Mouse (Mus musculus): ENCODE data around the gene Cyp2b19.
"Not testable (repeated sequence)": the region's sequence is repeated elsewhere in the genome, so short reads cannot be mapped to it uniquely, and the experiment has no call there.

The Cyp2b19 gene

DNA sequence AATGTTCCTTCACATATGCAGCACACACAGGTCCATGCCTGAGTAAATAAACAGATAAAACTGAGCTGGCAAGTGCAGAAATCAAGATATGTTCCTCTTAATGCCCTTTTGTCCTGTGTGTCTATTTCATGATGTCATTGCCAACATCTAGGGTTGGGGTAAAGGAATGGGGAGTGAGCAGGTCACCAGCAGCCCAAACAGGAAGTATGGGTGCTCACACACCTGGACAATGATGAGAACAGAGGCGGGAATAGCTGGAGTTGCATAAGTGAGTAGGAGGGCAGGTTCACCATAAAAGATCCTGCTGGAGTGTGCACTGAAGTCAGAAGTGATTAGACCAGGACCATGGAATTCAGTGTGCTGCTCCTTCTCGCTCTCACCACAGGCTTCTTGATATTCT, at the start of gene Cyp2b19:
TSS of gene Cyp2b19 (plus strand) at position 301 of the 400 bp plus-strand sequence.
- no peak for DNase-seq

DNA sequence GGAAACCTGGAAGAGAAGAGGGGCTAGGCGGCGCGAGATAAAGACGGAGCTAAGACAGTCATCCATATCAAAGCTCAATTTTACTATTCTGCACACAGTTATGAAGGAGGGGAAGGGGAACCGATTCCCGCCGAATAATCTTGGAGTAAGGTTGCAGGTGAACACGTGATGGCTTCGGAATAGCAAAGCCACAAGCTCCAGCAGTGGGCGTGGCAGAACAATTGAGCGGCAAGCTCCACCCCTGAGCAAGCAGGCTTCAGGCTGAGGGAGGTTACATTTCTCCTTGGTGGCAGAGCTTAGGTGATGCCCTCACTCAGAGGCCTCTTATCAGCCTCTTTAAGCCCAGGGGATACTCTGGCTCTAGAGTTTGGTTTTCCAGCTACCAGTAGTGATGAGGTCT, 45.9 kb upstream of the Cyp2b19 start:
- DNase-seq = no peak

DNA sequence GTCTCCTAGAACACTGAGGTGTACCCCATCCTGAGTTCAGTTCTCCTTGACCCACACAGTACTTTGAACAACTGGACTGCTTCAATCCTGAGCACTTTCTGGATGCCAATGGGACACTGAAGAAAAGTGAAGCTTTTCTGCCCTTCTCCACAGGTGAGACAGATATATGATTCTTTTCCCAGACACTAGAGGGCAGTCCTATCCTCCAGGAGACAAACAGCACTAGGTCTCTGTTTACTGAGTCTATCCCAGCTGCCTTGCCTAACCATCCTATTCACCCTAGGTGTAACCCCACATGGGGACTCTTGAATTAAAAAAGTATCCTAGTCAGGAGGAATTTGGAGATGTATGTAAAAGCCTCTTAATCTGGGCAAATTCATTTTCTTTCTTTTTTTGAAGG, 18.0 kb upstream of the Cyp2b19 start:
- DNase-seq = no peak

DNA sequence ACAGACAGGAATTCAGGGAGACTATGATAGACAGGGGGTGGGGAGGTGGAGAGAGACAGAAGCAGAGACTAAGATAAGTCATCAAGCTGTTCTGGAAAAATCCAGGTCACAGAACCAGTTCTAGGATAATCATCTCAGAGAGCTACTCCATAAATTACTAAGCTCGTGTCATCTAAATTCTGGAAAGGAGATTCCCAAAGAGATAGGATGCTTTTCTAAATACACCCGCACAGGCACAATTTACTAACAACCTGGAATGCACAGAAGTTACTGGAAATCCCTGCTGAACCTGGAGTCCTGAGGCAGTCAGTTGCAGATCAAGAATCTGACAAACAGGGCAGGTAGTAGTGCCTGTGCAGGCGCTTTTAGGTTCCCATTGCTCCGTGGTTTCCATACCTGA, 13.0 kb upstream of the Cyp2b19 start:
- no peak for DNase-seq

DNA sequence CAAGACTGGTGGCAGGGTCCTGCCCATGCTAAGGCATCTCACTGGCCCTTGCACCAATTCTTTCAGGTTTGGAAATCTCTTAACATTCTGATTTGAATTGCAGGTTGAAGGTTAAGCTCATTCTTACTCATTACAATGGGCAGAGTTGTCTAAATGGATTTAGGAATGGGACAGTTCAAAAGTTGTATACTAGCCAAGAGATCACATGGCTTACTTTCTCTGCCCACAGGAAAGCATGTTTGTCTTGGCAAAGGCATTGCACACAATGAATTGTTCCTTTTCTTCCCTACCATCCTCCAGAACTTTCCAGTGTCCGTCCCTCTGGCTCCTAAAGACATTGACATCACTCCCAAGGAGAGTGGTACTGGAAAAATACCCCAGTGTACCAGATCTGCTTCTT, 11.5 kb upstream of the Cyp2b19 start:
- no peak for DNase-seq

DNA sequence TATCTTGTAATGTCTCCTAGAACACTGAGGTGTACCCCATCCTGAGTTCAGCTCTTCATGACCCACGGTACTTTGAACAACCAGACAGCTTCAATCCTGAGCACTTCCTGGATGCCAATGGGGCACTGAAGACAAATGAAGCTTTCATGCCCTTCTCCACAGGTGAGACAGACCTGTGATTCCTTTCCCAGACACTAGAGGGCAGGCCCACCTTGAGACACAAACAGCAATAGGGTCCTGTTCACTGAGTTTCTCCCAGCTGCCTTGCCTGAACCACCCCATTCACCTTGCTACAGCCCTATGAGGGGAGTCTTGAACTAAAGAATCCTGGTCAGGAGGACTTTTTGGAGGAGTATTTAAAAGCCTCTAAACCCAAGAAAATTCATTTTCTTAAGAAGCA, 10.1 kb downstream of the Cyp2b19 start:
- DNase-seq = peak in 1 of 2 experiments; percentile 12

DNA sequence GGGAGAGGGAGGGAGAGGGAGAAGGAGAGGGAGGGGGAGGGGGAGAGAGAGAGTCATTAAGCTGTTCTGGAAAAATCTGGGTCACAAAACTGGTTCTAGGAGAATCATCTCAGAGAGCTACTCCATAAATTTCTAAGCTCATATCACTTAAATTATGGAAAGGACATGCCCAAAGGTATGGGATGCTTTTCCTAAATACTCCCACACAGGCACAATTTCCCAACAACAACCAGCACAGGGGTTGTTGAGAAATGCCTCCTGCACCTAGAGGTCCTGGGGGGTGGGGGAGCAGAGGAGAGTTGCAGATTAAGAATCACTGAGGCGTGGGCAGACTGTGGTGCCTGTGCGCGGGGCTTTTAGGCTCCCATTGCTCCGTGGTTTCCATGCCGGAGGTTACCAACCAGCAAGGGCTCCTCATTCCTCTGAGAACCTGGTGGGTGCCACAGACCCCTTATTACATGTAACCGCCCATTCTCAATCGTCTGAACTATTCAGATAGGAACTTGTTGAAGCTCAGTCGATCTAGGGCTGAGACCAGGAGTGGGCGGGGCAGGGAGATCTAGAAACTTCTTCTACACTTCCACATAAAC, 13.0 kb downstream of the Cyp2b19 start:
- no peak for DNase-seq

DNA sequence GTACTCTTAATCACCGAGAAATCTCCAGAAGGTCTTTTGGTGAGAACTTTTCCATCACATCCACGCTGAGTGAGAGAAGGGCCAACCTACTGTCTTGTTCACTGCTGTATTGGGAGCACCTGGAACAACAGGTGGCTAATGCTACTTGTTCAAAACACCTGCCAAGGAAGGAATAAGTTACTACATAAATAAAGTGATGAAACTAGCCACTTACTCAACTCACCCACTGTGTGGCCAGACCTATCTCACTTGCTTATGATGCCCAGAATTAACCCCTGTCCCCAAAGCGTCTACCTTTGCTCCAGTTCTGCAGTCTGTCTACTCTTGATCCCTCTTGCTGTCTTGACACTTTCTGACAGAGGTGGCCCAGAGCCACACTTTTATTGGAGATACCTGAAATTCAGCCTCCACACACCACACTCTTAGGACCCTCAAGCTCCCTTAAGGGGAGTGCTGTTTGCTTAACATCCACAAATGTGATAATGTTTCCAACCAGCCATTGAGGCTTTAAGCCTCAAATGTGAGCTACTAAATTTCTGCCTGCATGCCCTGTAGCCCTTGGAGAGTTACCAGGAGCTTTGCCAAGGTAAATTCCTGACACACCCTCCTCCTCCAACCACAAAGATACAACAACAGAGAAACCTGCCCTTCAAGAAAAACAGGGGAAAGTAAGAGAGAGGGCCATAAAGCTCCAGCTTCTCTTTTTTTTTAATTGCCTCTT, 16.1 kb downstream of the Cyp2b19 start:
- no peak for DNase-seq

DNA sequence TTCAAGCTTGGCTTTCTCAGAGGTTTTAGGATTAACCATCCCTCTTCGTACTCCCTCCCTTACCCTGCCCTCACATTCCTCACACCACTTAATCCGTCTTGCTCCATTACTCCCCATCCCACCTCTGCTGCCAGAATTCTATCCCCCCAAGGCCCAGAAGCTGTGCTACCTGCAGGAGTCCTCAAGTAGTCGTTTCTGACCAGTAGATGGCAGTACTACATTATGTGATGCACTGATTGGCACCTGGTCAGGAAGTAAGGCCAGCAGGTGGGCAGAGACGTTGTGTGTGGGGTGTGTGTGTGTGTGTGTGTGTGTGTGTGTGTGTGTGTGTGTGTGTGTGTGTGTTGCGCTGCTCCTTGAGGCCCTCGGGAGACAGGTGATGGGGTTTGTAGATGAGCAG, 18.9 kb downstream of the Cyp2b19 start:
- DNase-seq = no peak

DNA sequence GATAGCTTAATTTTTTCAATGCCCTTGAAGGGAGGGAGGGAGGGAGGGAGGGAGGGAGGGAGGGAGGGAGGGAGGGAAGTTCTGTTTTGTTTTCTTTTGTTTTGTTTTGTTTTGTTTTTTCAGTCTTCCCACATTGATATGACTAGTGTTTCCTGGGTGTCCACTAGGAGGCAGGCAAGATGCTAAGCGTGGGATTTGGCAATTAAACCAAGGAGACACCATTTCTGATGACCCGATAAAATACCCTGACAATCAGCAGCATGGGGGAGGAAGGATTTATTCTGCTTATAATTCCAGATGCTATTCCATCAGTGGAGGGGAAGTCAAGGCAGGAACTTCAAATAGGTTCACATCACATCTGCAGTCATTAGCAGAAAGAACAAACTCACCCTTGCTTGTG, 20.9 kb downstream of the Cyp2b19 start:
- DNase-seq = no peak

DNA sequence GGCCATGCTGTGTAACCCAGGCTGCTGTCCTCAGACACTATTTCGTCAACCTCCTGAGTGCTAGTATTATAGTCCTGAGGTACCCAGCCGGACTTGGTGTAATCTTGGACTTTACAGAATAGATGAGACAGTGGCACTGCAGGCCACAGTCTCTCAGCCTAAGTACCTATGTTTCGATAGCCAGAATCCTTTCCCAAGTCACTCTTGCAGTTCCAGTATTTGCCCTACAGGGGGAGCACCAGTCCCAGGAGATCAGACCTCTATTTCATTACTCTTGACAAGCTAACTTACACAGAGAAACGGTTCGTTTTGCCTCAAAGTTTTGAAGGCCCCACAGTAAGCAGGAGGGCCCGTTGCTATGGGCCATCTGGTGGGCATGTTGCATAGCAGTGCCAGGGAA, 21.5 kb downstream of the Cyp2b19 start:
- DNase-seq = peak in 1 of 2 experiments; percentile 13

DNA sequence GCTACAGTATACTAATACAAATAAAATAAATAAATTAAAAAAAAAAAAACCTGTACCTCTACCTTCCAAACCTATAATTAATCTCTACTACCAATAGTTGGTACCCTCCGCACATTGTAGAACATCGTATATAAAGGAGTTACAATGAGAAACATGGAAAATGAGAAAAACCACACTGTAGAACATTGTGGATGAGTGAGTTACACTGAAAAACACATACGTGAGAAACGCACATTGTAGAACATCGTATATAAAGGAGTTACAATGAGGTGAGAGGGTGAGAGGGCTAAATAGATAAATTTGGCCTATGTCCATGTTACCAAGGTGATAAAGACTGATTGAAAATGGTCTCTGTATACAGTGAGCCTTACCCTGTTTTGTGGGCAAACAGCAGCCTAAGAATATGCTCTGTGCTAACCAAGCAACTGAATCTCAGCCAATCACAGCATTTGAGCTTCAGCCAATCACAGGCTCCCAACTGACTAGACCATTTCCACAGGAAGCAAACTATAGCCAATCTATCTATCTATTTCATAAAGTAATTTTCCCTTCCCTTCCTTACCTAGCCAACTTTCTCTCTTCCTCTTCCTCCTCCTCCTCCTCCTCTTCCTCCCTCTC, 23.0 kb downstream of the Cyp2b19 start:
- DNase-seq = no peak

DNA sequence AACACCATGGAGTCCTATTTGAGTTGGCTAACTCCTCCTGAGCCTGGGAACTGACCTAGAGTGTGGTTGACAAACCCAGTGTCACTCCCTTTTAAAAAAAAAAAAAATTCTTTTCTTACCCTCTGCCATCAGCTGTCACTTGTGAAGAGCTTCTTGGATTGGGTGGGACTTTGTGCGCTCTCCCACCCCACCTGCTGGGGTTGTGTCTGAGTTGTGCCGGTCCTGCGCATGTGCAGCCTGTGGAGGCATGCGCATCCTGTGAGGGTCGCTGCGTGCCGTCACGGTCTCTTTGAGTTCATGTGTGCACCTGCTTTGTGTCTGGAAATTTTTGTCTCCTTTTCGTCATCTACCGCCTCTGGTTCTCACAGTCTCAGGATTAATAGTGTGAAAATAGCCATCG, 23.6 kb downstream of the Cyp2b19 start:
- no peak for DNase-seq

DNA sequence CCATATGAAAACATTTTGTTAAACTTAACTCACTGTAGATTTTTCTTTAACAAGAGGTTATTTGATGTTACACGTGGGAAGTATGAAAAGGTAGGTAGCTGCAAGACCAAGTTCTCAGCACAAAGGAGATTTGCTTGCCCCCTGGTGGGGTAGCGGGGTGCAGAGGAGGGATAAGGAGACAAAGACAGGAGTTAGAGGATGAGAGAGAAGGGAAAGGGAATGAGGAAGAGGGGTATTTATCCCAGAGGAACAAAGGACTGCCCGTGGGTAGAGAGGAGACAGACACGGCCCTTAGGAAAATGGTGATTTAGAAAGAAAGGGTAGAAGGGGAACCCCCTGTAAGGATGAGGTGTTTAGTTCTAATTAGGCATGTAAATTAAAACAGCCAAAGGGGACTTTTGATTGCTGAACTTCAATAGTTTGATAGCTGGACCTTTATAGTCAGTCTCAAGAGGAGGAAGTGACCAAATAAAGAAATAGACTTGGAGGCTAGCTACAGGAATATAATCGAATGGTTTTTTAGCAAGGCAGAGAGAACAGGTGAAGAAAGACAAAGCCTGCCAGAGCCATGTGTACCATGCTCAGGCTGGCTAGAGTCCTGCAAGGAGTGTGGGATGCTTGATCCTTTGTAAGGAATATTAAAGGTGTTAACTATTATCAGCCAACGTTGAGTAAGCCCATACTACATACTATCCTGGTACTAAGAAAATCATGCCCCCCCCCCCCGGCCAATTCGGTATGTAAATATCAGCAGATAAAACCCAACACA, 24.2 kb downstream of the Cyp2b19 start:
- no peak for DNase-seq

DNA sequence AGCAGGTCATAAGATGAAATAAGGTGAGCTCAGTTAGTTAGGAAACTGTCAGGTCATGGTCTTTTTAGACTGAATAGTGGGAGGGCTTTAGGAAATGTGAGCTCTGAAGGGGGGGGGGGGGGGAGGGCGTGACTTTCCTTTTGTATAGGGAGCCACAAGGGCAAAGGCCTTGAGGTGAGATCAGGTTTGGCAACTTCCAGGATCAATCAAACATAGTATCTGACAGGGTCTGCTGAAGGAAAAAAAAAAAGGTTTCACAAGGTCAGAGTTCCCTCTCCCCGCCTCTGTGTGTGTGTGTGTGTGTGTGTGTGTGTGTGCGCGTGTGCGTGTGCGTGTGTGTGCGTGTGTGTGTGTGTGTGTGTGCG, 24.8 kb downstream of the Cyp2b19 start:
- no peak for DNase-seq

DNA sequence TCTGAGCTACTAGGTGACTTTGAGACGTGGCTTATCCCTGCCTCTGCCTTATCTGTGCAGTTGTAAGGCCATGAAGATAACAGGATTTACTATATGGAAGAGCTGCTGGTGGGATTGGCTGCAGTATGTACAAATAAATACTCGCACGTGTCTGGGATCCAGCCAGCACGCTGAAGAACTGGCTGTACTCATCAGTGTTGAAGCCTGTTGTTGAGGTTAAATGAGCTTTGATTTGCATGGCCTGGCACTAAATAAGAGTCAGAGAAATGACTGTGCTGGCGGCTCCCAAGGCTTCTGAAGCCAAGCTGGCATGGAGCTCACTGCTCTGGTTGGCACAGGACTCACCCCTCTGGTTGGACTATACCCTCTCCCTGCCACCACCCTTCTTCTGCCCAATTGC, 26.2 kb downstream of the Cyp2b19 start:
- peak in 1 of 2 experiments; percentile 13 for DNase-seq

DNA sequence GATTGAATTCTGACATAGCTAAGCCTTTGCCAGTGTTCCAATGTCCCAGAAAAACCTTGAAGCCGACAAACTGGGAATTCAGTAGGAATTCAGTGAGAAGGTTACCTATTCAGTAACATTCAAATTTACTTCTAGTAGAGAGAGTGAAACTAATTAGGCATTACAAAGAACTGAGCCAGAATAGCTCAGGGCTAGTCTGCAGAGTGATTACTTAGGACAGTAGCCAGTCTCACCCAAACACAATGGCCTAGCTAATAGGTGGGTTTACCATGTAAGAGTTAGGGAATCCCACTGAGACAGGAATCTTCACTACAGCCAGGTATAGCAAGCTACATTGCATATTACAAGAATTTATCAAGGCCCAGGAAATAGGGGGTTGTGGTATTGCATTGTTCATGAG, 29.1 kb downstream of the Cyp2b19 start:
- not testable (repeated sequence) for DNase-seq

DNA sequence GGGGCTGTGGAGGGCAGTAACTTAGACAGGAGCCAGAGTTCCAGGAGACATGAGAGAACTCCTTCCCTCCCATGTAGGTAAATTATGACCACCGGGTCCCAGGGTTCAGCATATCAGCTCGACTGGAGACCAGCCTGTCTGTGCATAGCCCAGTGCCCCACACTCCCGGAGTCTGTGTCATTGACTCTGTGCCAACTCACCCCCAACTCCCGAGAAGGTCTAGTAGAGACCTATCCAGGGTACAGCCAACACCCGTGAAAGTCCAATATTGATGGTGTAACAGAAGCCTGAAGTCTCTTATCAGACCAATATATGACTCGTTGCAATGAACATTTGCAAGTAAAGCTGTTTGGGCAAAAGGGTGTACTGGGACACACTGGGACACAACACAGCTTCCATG, 33.0 kb downstream of the Cyp2b19 start:
- no peak for DNase-seq

DNA sequence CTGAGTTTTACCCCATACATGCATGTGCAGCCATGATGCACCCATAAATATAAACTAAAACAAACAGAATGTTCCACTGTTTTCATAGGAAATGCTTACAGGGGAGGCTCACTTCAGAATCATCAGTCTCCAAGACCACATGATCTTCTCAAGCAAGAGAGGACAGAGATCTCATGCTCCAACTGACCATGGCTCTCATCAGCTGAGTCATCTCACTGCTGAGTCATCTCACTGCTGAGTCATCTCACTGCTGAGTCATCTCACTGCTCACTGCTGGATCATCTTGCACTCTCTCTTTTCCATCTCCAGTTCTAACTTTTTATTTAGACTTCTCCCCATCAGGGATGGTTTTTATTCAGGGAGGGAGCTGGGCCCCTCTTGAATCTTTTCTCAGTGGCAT, 43.2 kb downstream of the Cyp2b19 start:
- no peak for DNase-seq

DNA sequence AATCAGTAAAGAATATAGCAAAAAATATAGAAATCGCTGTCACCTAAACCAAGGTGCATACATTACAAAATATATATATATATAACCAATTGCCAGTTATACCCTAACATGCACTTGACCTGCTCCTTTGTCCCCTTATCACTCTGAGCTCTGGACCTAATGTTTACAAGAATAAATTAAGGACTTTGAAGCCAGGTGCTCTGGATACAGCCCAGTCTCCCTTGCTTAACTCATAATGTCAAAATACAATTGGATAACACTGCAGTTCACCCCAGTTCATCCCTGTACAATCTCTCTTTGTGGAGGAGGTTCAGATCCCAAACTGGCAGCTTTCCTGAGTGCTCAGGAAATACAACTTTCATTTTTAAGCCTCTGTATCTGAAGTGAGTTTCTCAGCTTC, 44.1 kb downstream of the Cyp2b19 start:
- no peak for DNase-seq

DNA sequence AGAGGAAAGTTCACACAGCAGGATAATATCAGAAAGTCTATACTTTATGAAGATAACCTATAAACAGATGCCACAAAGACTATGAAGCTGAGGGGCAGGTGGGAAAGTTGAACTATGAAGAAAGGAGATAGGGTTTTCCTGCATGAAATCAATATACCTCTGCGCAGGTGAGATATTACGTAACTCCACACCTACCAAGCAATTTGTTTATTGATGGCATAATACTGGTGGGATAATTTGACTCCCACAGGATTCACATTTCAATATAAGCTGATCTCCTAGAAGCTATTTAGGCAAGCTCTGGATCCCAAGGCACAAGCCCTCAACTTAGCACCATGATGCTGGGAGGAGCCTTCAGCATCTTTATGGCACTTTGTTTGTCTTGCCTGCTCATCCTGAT, 51.6 kb downstream of the Cyp2b19 start, which contains the start of gene Cyp2g1:
TSS of gene Cyp2g1 (plus strand) at position 301 of the 400 bp plus-strand sequence.
- DNase-seq = no peak
